Comparison of ENCODE assay signal across 8 mouse cellular contexts in the genomic region with DNA sequence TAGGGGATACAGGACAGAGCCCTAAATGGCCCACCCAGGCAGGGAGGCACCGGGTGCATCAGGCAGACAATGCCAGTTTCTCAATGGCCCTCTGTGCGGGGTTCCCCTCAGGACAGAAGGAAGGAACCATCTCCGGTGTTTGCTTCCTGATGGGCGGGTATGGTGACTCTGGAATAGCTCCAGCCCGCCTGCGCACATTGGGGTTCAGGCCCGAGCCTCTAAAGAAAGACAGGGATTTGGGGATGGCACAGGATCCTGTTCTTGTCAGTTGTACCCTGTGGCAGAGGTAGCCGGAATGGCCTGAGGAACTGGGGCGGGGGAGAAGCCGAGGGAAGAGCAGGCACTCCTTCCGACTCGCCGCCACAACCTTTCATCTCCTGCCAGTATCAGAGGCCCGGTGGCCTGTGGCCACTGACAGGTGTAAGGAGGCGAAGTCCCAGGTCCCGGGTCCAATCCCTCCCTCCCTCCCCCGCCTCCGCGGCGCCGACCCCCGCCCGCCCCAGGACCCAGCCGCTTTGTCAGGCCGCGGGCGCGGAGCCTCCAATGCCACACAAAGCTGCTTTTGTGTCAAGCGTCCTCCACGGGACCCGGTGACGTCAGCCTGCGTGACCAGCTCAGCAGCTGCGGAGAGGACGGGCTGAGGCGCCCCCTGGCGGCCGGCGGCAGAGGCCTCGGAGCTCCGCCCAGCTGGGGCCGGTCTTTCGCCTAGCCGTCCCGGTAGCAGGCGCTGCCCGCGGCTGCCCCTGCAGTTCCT. TPM values are rescaled to one million over a fixed set of nuclear protein-coding genes. Genes with fewer than 3 reads are reported as not detected.
DNase-seq lines count a peak whose midpoint lies in the region; ATAC-seq and TF ChIP-seq lines count a peak whose summit lies in the region.

No protein-coding gene starts in this region.

- H3K4me1 ChIP-seq in embryonic facial prominence, embryonic 13.5 days: peaks cover 42% of the 10 kb centered on the region
- peaks cover 13% of the 10 kb centered on the region for H3K4me1 ChIP-seq in heart, adult 2 months (ENCODE audit: control insufficient read depth, insufficient read depth, low read length)
- H3K4me1 ChIP-seq in limb, embryonic 14.5 days (ENCODE audit: control insufficient read depth, insufficient read depth, low read length): peaks cover 47% of the 10 kb centered on the region
- peaks cover 9% of the 10 kb centered on the region for H3K4me1 ChIP-seq in midbrain, postnatal 0 days (ENCODE audit: insufficient read depth, low read length)

- peak; percentile 98 for DNase-seq in 3134 (ENCODE audit: extremely low read depth, insufficient read length, low spot score)
- peak; percentile 100 for DNase-seq in adrenal gland, postnatal 36 days
- peak; percentile 99 to 100 for DNase-seq in heart, adult 2 months
- DNase-seq in kidney, adult 8-10 months: peak; percentile 97 to 98
- peak; percentile 95 for DNase-seq in limb, embryonic 14.5 days (ENCODE audit: low spot score)
- DNase-seq in midbrain, postnatal 0 days (ENCODE audit: low spot score): peak; percentile 98
- DNase-seq in spleen, postnatal 14 days (ENCODE audit: low spot score in 2 of 2): peak; percentile 94 to 98

- intact Hi-C loops in heart, adult 2 months (cut with DNase I): loop anchor here (1.0 kb wide), 1 partner anchor 21 kb away; no protein-coding TSS in a partner anchor

- peak overlapping the region; percentile 73 for H3K9ac ChIP-seq in embryonic facial prominence, embryonic 13.5 days
- peak overlapping the region; percentile 69 for H3K9ac ChIP-seq in heart, adult 2 months (ENCODE audit: low read depth, low read length)
- H3K9ac ChIP-seq in limb, embryonic 14.5 days (ENCODE audit: low read depth, low read length, severe bottlenecking): peak overlapping the region; percentile 59
- H3K9ac ChIP-seq in midbrain, postnatal 0 days (replicated peaks; ENCODE audit: low read length, poor library complexity, severe bottlenecking): peak overlapping the region; percentile 62

- WGBS in embryonic facial prominence, embryonic 13.5 days: 2% methylated on average over 42 of the region's 48 CpGs
- 3% methylated on average over 48 of the region's 48 CpGs for WGBS in heart, adult 2 months
- WGBS in limb, embryonic 14.5 days: 6% methylated on average over 43 of the region's 48 CpGs
- WGBS in midbrain, postnatal 0 days: 3% methylated on average over 34 of the region's 48 CpGs

- peak overlapping the region; percentile 73 for H3K4me2 ChIP-seq in embryonic facial prominence, embryonic 13.5 days
- H3K4me2 ChIP-seq in limb, embryonic 14.5 days (replicated peaks; ENCODE audit: low read depth, low read length, severe bottlenecking): peak overlapping the region; percentile 85
- peak overlapping the region; percentile 56 for H3K4me2 ChIP-seq in midbrain, postnatal 0 days (ENCODE audit: low read depth, low read length, poor library complexity, severe bottlenecking)

- peaks cover 33% of the 10 kb centered on the region for H3K36me3 ChIP-seq in embryonic facial prominence, embryonic 13.5 days
- no peaks in the 10 kb centered on the region for H3K36me3 ChIP-seq in heart, adult 2 months (ENCODE audit: control insufficient read depth, insufficient read depth, low read length)
- peaks cover 39% of the 10 kb centered on the region for H3K36me3 ChIP-seq in limb, embryonic 14.5 days (ENCODE audit: control insufficient read depth, insufficient read depth, low read length)
- peaks cover 28% of the 10 kb centered on the region for H3K36me3 ChIP-seq in midbrain, postnatal 0 days (ENCODE audit: insufficient read depth, low read length)

- peak; percentile 82 for ATAC-seq in embryonic facial prominence, embryonic 13.5 days (ENCODE audit: insufficient number of reproducible peaks, insufficient read depth, low FRiP score, low TSS enrichment, low read depth)
- ATAC-seq in limb, embryonic 14.5 days (ENCODE audit: low FRiP score, low read depth): peak; percentile 93
- ATAC-seq in midbrain, postnatal 0 days (ENCODE audit: low FRiP score): peak; percentile 92

- H3K27me3 ChIP-seq in embryonic facial prominence, embryonic 13.5 days: no peaks in the 10 kb centered on the region
- no peaks in the 10 kb centered on the region for H3K27me3 ChIP-seq in heart, adult 2 months (ENCODE audit: control insufficient read depth, insufficient read depth, low read length)
- no peaks in the 10 kb centered on the region for H3K27me3 ChIP-seq in limb, embryonic 14.5 days (ENCODE audit: control insufficient read depth, insufficient read depth, low read length)
- no peaks in the 10 kb centered on the region for H3K27me3 ChIP-seq in midbrain, postnatal 0 days (ENCODE audit: insufficient read depth, low read length)

- H3K9me3 ChIP-seq in embryonic facial prominence, embryonic 13.5 days: no peaks in the 10 kb centered on the region
- H3K9me3 ChIP-seq in limb, embryonic 14.5 days (ENCODE audit: control insufficient read depth, low read length): no peaks in the 10 kb centered on the region
- H3K9me3 ChIP-seq in midbrain, postnatal 0 days (ENCODE audit: low read length): no peaks in the 10 kb centered on the region

- peak; percentile 81 for TF ChIP-seq CTCF in heart, adult 2 months (IDR thresholded peaks at IDR 0.05)
- TF ChIP-seq CTCF in midbrain, postnatal 0 days (IDR thresholded peaks at IDR 0.05): peak; percentile 95

- peak overlapping the region; percentile 42 for H3K4me3 ChIP-seq in embryonic facial prominence, embryonic 13.5 days
- H3K4me3 ChIP-seq in heart, adult 2 months: peak overlapping the region; percentile 52
- peak overlapping the region; percentile 38 for H3K4me3 ChIP-seq in limb, embryonic 14.5 days (replicated peaks; ENCODE audit: low read length)
- H3K4me3 ChIP-seq in midbrain, postnatal 0 days (ENCODE audit: low read depth, low read length): peak overlapping the region; percentile 26; the same call in 1 of the 2 replicates

- no peaks in the 10 kb centered on the region for H3K79me2 ChIP-seq in heart, adult 2 months (replicated peaks; ENCODE audit: control insufficient read depth, insufficient read depth, low read length)

- peak overlapping the region; percentile 94 for H3K27ac ChIP-seq in embryonic facial prominence, embryonic 13.5 days
- H3K27ac ChIP-seq in heart, adult 2 months: peak overlapping the region; percentile 98
- peak overlapping the region; percentile 92 for H3K27ac ChIP-seq in limb, embryonic 14.5 days (replicated peaks; ENCODE audit: low read depth, low read length)
- peak overlapping the region; percentile 97 for H3K27ac ChIP-seq in midbrain, postnatal 0 days (ENCODE audit: low read depth, low read length)

- TF ChIP-seq EP300 in heart, adult 2 months (IDR thresholded peaks at IDR 0.05; ENCODE audit: insufficient read depth, low read depth, low read length): peak; percentile 84

- TF ChIP-seq POLR2A in heart, adult 2 months (IDR thresholded peaks at IDR 0.05; ENCODE audit: insufficient read depth, low read depth, low read length): peak; percentile 78; the same call in 1 of the 2 replicates
- no peak for TF ChIP-seq POLR2A in limb, embryonic 14.5 days (IDR thresholded peaks at IDR 0.05; ENCODE audit: borderline replicate concordance, extremely low read depth, insufficient read depth, insufficient read length)

RNA-seq across cellular contexts. Expression of a gene that starts 3.3 kb away (rescaled TPM):
- 1 to 10 TPM; 4.6 to 8.4 TPM for total RNA-seq in adrenal gland, postnatal 36 days (2021)
- 8.4 and 8.6 TPM in 2 replicates for polyA plus RNA-seq in embryonic facial prominence, embryonic 13.5 days (2015; fragmentation: Nextera tagmentation; extraction: Ambion mirVana)
- total RNA-seq in heart, adult 2 months (2021): 10 to 100 TPM; 19.9 to 24.2 TPM
- polyA plus RNA-seq in heart, adult 2 months (2012; rRNA removed): 33.7 and 39.1 TPM in 2 replicates
- polyA plus RNA-seq in limb, embryonic 14.5 days (2012; rRNA removed): 23.2 and 23.7 TPM in 2 replicates
- 7.7 and 11.2 TPM in 2 replicates for polyA plus RNA-seq in limb, embryonic 14.5 days (2014; fragmentation: Nextera tagmentation; extraction: Ambion mirVana)
- total RNA-seq in midbrain, postnatal 0 days (2014; rRNA removed): 5.7 and 16.7 TPM in 2 replicates
- polyA plus RNA-seq in midbrain, postnatal 0 days (2015; fragmentation: Nextera tagmentation; extraction: Ambion mirVana): 4.0 and 5.1 TPM in 2 replicates

RNA-seq across cellular contexts. Expression of a gene that starts 22.8 kb away (rescaled TPM):
- total RNA-seq in adrenal gland, postnatal 36 days (2021): 100 to 1,000 TPM; 221 to 245 TPM
- 446 and 470 TPM in 2 replicates for polyA plus RNA-seq in embryonic facial prominence, embryonic 13.5 days (2015; fragmentation: Nextera tagmentation; extraction: Ambion mirVana)
- total RNA-seq in heart, adult 2 months (2021): 100 to 1,000 TPM; 243 to 250 TPM
- 311 and 386 TPM in 2 replicates for polyA plus RNA-seq in heart, adult 2 months (2012; rRNA removed)
- 496 and 627 TPM in 2 replicates for polyA plus RNA-seq in limb, embryonic 14.5 days (2012; rRNA removed)
- 392 and 411 TPM in 2 replicates for polyA plus RNA-seq in limb, embryonic 14.5 days (2014; fragmentation: Nextera tagmentation; extraction: Ambion mirVana)
- total RNA-seq in midbrain, postnatal 0 days (2014; rRNA removed): 224 and 241 TPM in 2 replicates
- polyA plus RNA-seq in midbrain, postnatal 0 days (2015; fragmentation: Nextera tagmentation; extraction: Ambion mirVana): 260 and 264 TPM in 2 replicates

RNA-seq across cellular contexts. Expression of a gene that starts 24.9 kb away (rescaled TPM):
- 10 to 100 TPM; 37.8 to 43.1 TPM for total RNA-seq in adrenal gland, postnatal 36 days (2021)
- 39.3 and 54.2 TPM in 2 replicates for polyA plus RNA-seq in embryonic facial prominence, embryonic 13.5 days (2015; fragmentation: Nextera tagmentation; extraction: Ambion mirVana)
- 10 to 100 TPM; 39.9 to 51.4 TPM for total RNA-seq in heart, adult 2 months (2021)
- 43.7 and 54.5 TPM in 2 replicates for polyA plus RNA-seq in heart, adult 2 months (2012; rRNA removed)
- polyA plus RNA-seq in limb, embryonic 14.5 days (2012; rRNA removed): 57.3 and 62.6 TPM in 2 replicates
- 55.0 and 56.3 TPM in 2 replicates for polyA plus RNA-seq in limb, embryonic 14.5 days (2014; fragmentation: Nextera tagmentation; extraction: Ambion mirVana)
- total RNA-seq in midbrain, postnatal 0 days (2014; rRNA removed): 8.4 and 8.9 TPM in 2 replicates
- 6.5 and 7.5 TPM in 2 replicates for polyA plus RNA-seq in midbrain, postnatal 0 days (2015; fragmentation: Nextera tagmentation; extraction: Ambion mirVana)

RNA-seq across cellular contexts. Expression of a gene that starts 31.8 kb away (rescaled TPM):
- 1 to 10 TPM in 1 of 2 experiments, under 1 TPM in 1; 0.99 to 1.6 TPM for total RNA-seq in adrenal gland, postnatal 36 days (2021)
- 1.6 and 2.8 TPM in 2 replicates for polyA plus RNA-seq in embryonic facial prominence, embryonic 13.5 days (2015; fragmentation: Nextera tagmentation; extraction: Ambion mirVana)
- under 1 TPM; 0.29 to 0.34 TPM for total RNA-seq in heart, adult 2 months (2021)
- 0.26 and 0.31 TPM in 2 replicates for polyA plus RNA-seq in heart, adult 2 months (2012; rRNA removed)
- 1.4 and 1.9 TPM in 2 replicates for polyA plus RNA-seq in limb, embryonic 14.5 days (2012; rRNA removed)
- polyA plus RNA-seq in limb, embryonic 14.5 days (2014; fragmentation: Nextera tagmentation; extraction: Ambion mirVana): 1.2 and 1.5 TPM in 2 replicates
- 1.1 and 4.3 TPM in 2 replicates for total RNA-seq in midbrain, postnatal 0 days (2014; rRNA removed)
- polyA plus RNA-seq in midbrain, postnatal 0 days (2015; fragmentation: Nextera tagmentation; extraction: Ambion mirVana): 1.8 and 2.2 TPM in 2 replicates

RNA-seq across cellular contexts. Expression of a gene that starts 33.7 kb away (rescaled TPM):
- 10 to 100 TPM; 14.5 to 19.5 TPM for total RNA-seq in adrenal gland, postnatal 36 days (2021)
- 21.8 and 22.5 TPM in 2 replicates for polyA plus RNA-seq in embryonic facial prominence, embryonic 13.5 days (2015; fragmentation: Nextera tagmentation; extraction: Ambion mirVana)
- 10 to 100 TPM; 14.9 to 17.4 TPM for total RNA-seq in heart, adult 2 months (2021)
- 30.0 and 45.4 TPM in 2 replicates for polyA plus RNA-seq in heart, adult 2 months (2012; rRNA removed)
- polyA plus RNA-seq in limb, embryonic 14.5 days (2012; rRNA removed): 38.7 and 57.8 TPM in 2 replicates
- 17.2 and 18.8 TPM in 2 replicates for polyA plus RNA-seq in limb, embryonic 14.5 days (2014; fragmentation: Nextera tagmentation; extraction: Ambion mirVana)
- 22.7 and 35.4 TPM in 2 replicates for total RNA-seq in midbrain, postnatal 0 days (2014; rRNA removed)
- 20.4 and 24.4 TPM in 2 replicates for polyA plus RNA-seq in midbrain, postnatal 0 days (2015; fragmentation: Nextera tagmentation; extraction: Ambion mirVana)

Comparison
In these comparisons a context has a peak if more than half of its experiments do, and no peak if none do; other contexts are left out.
1. Peak in every context shown above with its lines: DNase-seq, ATAC-seq, H3K4me3 ChIP-seq and H3K27ac ChIP-seq.